Mouse (Mus musculus): ENCODE measurements at regions not wholly inside any gene's neighbourhood (a gene's known extent, or its start where the extent isn't known, plus 50 kb on each side); places are given as distances from the start of the nearest gene placed in this dataset.

- Histone ChIP-seq H3K27me3 (replicated peaks) (no peaks in the 10 kb centered on the region; the same call in 1 of the 2 replicates), H3K9me3 (replicated peaks) (no peaks in the 10 kb centered on the region), H3K4me1 (no peaks in the 10 kb centered on the region), H3K4me3 (no peak overlapping the region), H3K27ac (no peak overlapping the region), H3K36me3 (no peaks in the 10 kb centered on the region), H3K4me2 (no peak overlapping the region), H3K9ac (no peak overlapping the region)
- no peak for ATAC-seq
- 43% methylated on average over 4 of the region's 4 CpGs for WGBS (ENCODE audit: insufficient replicate concordance)
Observed at GRCm38 (mm10) chr11:114404401-114404800, 263.9 kb upstream of the Rpl38 start.

GRCm38 (mm10) chr11:114402556-114403320 is 265.6 kb upstream of the Rpl38 start:
- Histone ChIP-seq H3K4me2 (no peak overlapping the region), H3K27me3 (replicated peaks) (no peaks in the 10 kb centered on the region; the same call in 1 of the 2 replicates), H3K4me1 (no peaks in the 10 kb centered on the region), H3K9me3 (replicated peaks) (no peaks in the 10 kb centered on the region), H3K36me3 (no peaks in the 10 kb centered on the region), H3K27ac (no peak overlapping the region), H3K4me3 (no peak overlapping the region), H3K9ac (no peak overlapping the region)
- WGBS (ENCODE audit: insufficient replicate concordance), result 42% methylated on average over 15 of the region's 15 CpGs
- ATAC-seq, result no peak

- no peaks in the 10 kb centered on the region for H3K4me1 ChIP-seq
- no peaks in the 10 kb centered on the region for H3K9me3 ChIP-seq (replicated peaks)
- H3K27me3 ChIP-seq (replicated peaks), result no peaks in the 10 kb centered on the region; the same call in 1 of the 2 replicates
- H3K36me3 ChIP-seq, result no peaks in the 10 kb centered on the region
- H3K9ac ChIP-seq, result no peak overlapping the region
- H3K4me2 ChIP-seq, result no peak overlapping the region
- ATAC-seq, result no peak
- no peak overlapping the region for H3K27ac ChIP-seq
- 41% methylated on average over 5 of the region's 5 CpGs for WGBS (ENCODE audit: insufficient replicate concordance)
- no peak overlapping the region for H3K4me3 ChIP-seq
Observed at GRCm38 (mm10) chr11:114400701-114401100, 267.6 kb upstream of the Rpl38 start.

- H3K9me3 ChIP-seq (replicated peaks), result no peaks in the 10 kb centered on the region
- no peak overlapping the region for H3K9ac ChIP-seq
- H3K27ac ChIP-seq, result no peak overlapping the region
- H3K36me3 ChIP-seq, result no peaks in the 10 kb centered on the region
- 16% methylated on average over 10 of the region's 10 CpGs for WGBS (ENCODE audit: insufficient replicate concordance)
- no peak for ATAC-seq
- H3K4me2 ChIP-seq, result no peak overlapping the region
- 0 out of 2 replicates have a peak, but pooled peaks cover 2% of the 10 kb centered on the region for H3K27me3 ChIP-seq (replicated peaks)
- H3K4me3 ChIP-seq, result no peak overlapping the region
- peaks cover 3% of the 10 kb centered on the region; the same call in 1 of the 2 replicates for H3K4me1 ChIP-seq
Observed at GRCm38 (mm10) chr11:114392161-114392560, 276.2 kb upstream of the Rpl38 start.

- WGBS (ENCODE audit: insufficient replicate concordance), result 15% methylated on average over 6 of the region's 6 CpGs
- Histone ChIP-seq H3K4me2 (no peak overlapping the region), H3K4me3 (no peak overlapping the region), H3K27me3 (replicated peaks) (0 out of 2 replicates have a peak, but pooled peaks cover 2% of the 10 kb centered on the region), H3K27ac (no peak overlapping the region), H3K9ac (no peak overlapping the region), H3K36me3 (no peaks in the 10 kb centered on the region), H3K9me3 (replicated peaks) (no peaks in the 10 kb centered on the region), H3K4me1 (peaks cover 3% of the 10 kb centered on the region; the same call in 1 of the 2 replicates)
- ATAC-seq, result 0 out of 2 replicates have a peak, but pooled peaks have one; percentile 13
Observed at GRCm38 (mm10) chr11:114391553-114391952, 276.8 kb upstream of the Rpl38 start.

- H3K4me2 ChIP-seq, result no peak overlapping the region
- H3K9ac ChIP-seq, result no peak overlapping the region
- H3K27me3 ChIP-seq (replicated peaks), result no peaks in the 10 kb centered on the region
- no peak overlapping the region for H3K27ac ChIP-seq
- ATAC-seq, result no peak
- no peaks in the 10 kb centered on the region for H3K36me3 ChIP-seq
- 42% methylated on average over 2 of the region's 2 CpGs for WGBS (ENCODE audit: insufficient replicate concordance)
- H3K9me3 ChIP-seq (replicated peaks), result no peaks in the 10 kb centered on the region
- H3K4me3 ChIP-seq, result no peak overlapping the region
- H3K4me1 ChIP-seq, result peaks cover 3% of the 10 kb centered on the region; the same call in 1 of the 2 replicates
Observed at GRCm38 (mm10) chr11:114387091-114387490, 281.2 kb upstream of the Rpl38 start.

- 65% methylated on average over 8 of the region's 8 CpGs for WGBS (ENCODE audit: insufficient replicate concordance)
- H3K4me1 ChIP-seq, result no peaks in the 10 kb centered on the region
- no peaks in the 10 kb centered on the region for H3K36me3 ChIP-seq
- no peak overlapping the region for H3K4me3 ChIP-seq
- H3K9me3 ChIP-seq (replicated peaks), result no peaks in the 10 kb centered on the region
- no peak overlapping the region for H3K27ac ChIP-seq
- no peak for ATAC-seq
- no peak overlapping the region for H3K4me2 ChIP-seq
- H3K27me3 ChIP-seq (replicated peaks), result no peaks in the 10 kb centered on the region
- H3K9ac ChIP-seq, result no peak overlapping the region
Observed at GRCm38 (mm10) chr11:114379411-114379824, 288.9 kb upstream of the Rpl38 start.

GRCm38 (mm10) chr11:114375921-114376320 is 292.4 kb upstream of the Rpl38 start:
- Histone ChIP-seq H3K4me2 (no peak overlapping the region), H3K27me3 (replicated peaks) (no peaks in the 10 kb centered on the region), H3K4me3 (no peak overlapping the region), H3K27ac (no peak overlapping the region), H3K9ac (no peak overlapping the region), H3K4me1 (no peaks in the 10 kb centered on the region), H3K36me3 (no peaks in the 10 kb centered on the region), H3K9me3 (replicated peaks) (no peaks in the 10 kb centered on the region)
- WGBS (ENCODE audit: insufficient replicate concordance), result 60% methylated on average over 14 of the region's 14 CpGs
- no peak for ATAC-seq

- H3K36me3 ChIP-seq, result no peaks in the 10 kb centered on the region
- H3K4me2 ChIP-seq, result no peak overlapping the region
- no peaks in the 10 kb centered on the region for H3K9me3 ChIP-seq (replicated peaks)
- no peak for ATAC-seq
- no peaks in the 10 kb centered on the region for H3K4me1 ChIP-seq
- no peak overlapping the region for H3K27ac ChIP-seq
- 43% methylated on average over 10 of the region's 10 CpGs for whole genome bisulfite sequencing (ENCODE audit: insufficient replicate concordance)
- no peak overlapping the region for H3K4me3 ChIP-seq
- no peaks in the 10 kb centered on the region for H3K27me3 ChIP-seq (replicated peaks)
- no peak overlapping the region for H3K9ac ChIP-seq
Observed at GRCm38 (mm10) chr11:114370708-114371107, 297.6 kb upstream of the Rpl38 start.

GRCm38 (mm10) chr11:114367779-114368178 is 300.5 kb upstream of the Rpl38 start:
- H3K9me3 ChIP-seq (replicated peaks), result no peaks in the 10 kb centered on the region
- H3K4me2 ChIP-seq, result no peak overlapping the region
- WGBS (ENCODE audit: insufficient replicate concordance), result 72% methylated on average over 8 of the region's 8 CpGs
- H3K27ac ChIP-seq, result no peak overlapping the region
- H3K4me1 ChIP-seq, result no peaks in the 10 kb centered on the region
- H3K9ac ChIP-seq, result no peak overlapping the region
- no peak for ATAC-seq
- no peaks in the 10 kb centered on the region for H3K36me3 ChIP-seq
- H3K4me3 ChIP-seq, result no peak overlapping the region
- H3K27me3 ChIP-seq (replicated peaks), result no peaks in the 10 kb centered on the region

GRCm38 (mm10) chr11:114360946-114361345 is 294.1 kb upstream of the Sdk2 start:
- Histone ChIP-seq H3K9ac (no peak overlapping the region), H3K36me3 (no peaks in the 10 kb centered on the region), H3K4me1 (no peaks in the 10 kb centered on the region), H3K4me3 (no peak overlapping the region), H3K27ac (no peak overlapping the region), H3K4me2 (no peak overlapping the region), H3K27me3 (replicated peaks) (no peaks in the 10 kb centered on the region), H3K9me3 (replicated peaks) (no peaks in the 10 kb centered on the region)
- no peak for ATAC-seq
- 69% methylated on average over 8 of the region's 8 CpGs for WGBS (ENCODE audit: insufficient replicate concordance)

- no peak for ATAC-seq
- no peak overlapping the region for H3K27ac ChIP-seq
- H3K4me3 ChIP-seq, result no peak overlapping the region
- no peaks in the 10 kb centered on the region for H3K4me1 ChIP-seq
- H3K9me3 ChIP-seq (replicated peaks), result no peaks in the 10 kb centered on the region
- WGBS (ENCODE audit: insufficient replicate concordance), result 75% methylated on average over 10 of the region's 10 CpGs
- no peak overlapping the region for H3K9ac ChIP-seq
- no peak overlapping the region for H3K4me2 ChIP-seq
- H3K27me3 ChIP-seq (replicated peaks), result no peaks in the 10 kb centered on the region
- no peaks in the 10 kb centered on the region for H3K36me3 ChIP-seq
Observed at GRCm38 (mm10) chr11:114360321-114360720, 293.5 kb upstream of the Sdk2 start.

Data from liver, embryonic 12.5 days (tissue).